Mouse (Mus musculus) mature B cell (primary cell): ENCODE results near the gene Lrch4.
"Not testable (repeated sequence)": the region's sequence is repeated elsewhere in the genome, so short reads cannot be mapped to it uniquely, and the experiment has no call there.

ENCODE experiments used
- in situ Hi-C: fragments of 300-500 bp; cut with MboI; formaldehyde crosslinking; loops from 2 replicates; pipeline ENCODE4 v1.14.3; 2019

Gene Lrch4

GRCm38 (mm10) chr5:137613076-137613475 is 15.8 kb upstream of the Lrch4 start:
- in situ Hi-C loops, result no loop called here

GRCm38 (mm10) chr5:137613550-137613949 is 15.4 kb upstream of the Lrch4 start, which contains the start of gene Pcolce:
Gene Pcolce, minus strand, starts transcription at chr5:137613784.
- in situ Hi-C loops, result no loop called here

GRCm38 (mm10) chr5:137614921-137615320 is 14.0 kb upstream of the Lrch4 start:
- in situ Hi-C loops, result not testable (repeated sequence)

GRCm38 (mm10) chr5:137615347-137615746 is 13.6 kb upstream of the Lrch4 start:
- in situ Hi-C loops, result no loop called here

- in situ Hi-C loops, result no loop called here
Observed at GRCm38 (mm10) chr5:137623937-137624530, 4.9 kb upstream of the Lrch4 start.

- in situ Hi-C loops, result no loop called here
Observed at GRCm38 (mm10) chr5:137627991-137628390, 930 bp upstream of the Lrch4 start.

- in situ Hi-C loops, result no loop called here
Observed at GRCm38 (mm10) chr5:137629306-137629721, 393 bp downstream of the Lrch4 start.

- in situ Hi-C loops, result no loop called here
Observed at GRCm38 (mm10) chr5:137629906-137630545, 1.1 kb downstream of the Lrch4 start.

GRCm38 (mm10) chr5:137630602-137631001 is 1.7 kb downstream of the Lrch4 start:
- in situ Hi-C loops, result no loop called here

GRCm38 (mm10) chr5:137631171-137631570 is 2.2 kb downstream of the Lrch4 start:
- in situ Hi-C loops, result no loop called here

- in situ Hi-C loops, result no loop called here
Observed at GRCm38 (mm10) chr5:137631591-137631990, 2.7 kb downstream of the Lrch4 start.

GRCm38 (mm10) chr5:137633397-137634084 is 4.6 kb downstream of the Lrch4 start:
- in situ Hi-C loops, result no loop called here

GRCm38 (mm10) chr5:137639472-137639871 is 10.6 kb downstream of the Lrch4 start:
- in situ Hi-C loops, result no loop called here

- in situ Hi-C loops, result no loop called here
Observed at GRCm38 (mm10) chr5:137641054-137641453, 12.1 kb downstream of the Lrch4 start, which contains the start of gene Sap25. Gene Sap25, plus strand, starts transcription at chr5:137641334.

- in situ Hi-C loops, result no loop called here
Observed at GRCm38 (mm10) chr5:137642886-137643285, 14.0 kb downstream of the Lrch4 start.

GRCm38 (mm10) chr5:137644484-137644883 is 15.6 kb downstream of the Lrch4 start:
- in situ Hi-C loops, result no loop called here

- in situ Hi-C loops, result no loop called here
Observed at GRCm38 (mm10) chr5:137645091-137645651, 16.2 kb downstream of the Lrch4 start.

- in situ Hi-C loops, result no loop called here
Observed at GRCm38 (mm10) chr5:137645652-137646091, 16.8 kb downstream of the Lrch4 start, which contains the start of gene Irs3. Gene Irs3, minus strand, starts transcription at chr5:137645714.

GRCm38 (mm10) chr5:137647827-137648601 is 19.1 kb downstream of the Lrch4 start:
- in situ Hi-C loops, result no loop called here

GRCm38 (mm10) chr5:137649251-137649650 is 20.3 kb downstream of the Lrch4 start:
- in situ Hi-C loops, result no loop called here
